Mouse (Mus musculus) embryonic facial prominence, embryonic 15.5 days (tissue): Measurements from ENCODE around the gene Lrrc8b. TPM values are rescaled to one million over a fixed set of nuclear protein-coding genes. Genes with fewer than 3 reads are reported as not detected.

Source experiments
- ATAC-seq: fragments of 200-750 bp; cut with Nextera tagmentation; 2 replicates; pipeline ENCODE4 v1.8.0; 2017; ENCODE audit warnings: low read depth, moderate TSS enrichment; ENCODE audit not compliant: insufficient number of reproducible peaks, low FRiP score, low TSS enrichment
- H3K27ac ChIP-seq: fragments of 300-500 bp; sonication (generic); replicated peaks from 2 replicates; pipeline ENCODE4 v1.5.1; 2015; ENCODE audit warnings: mild to moderate bottlenecking, inconsistent platforms
- H3K27me3 ChIP-seq: fragments of 300-500 bp; sonication (generic); 2 replicates; pipeline ENCODE4 v1.6.1; 2015; ENCODE audit warnings: inconsistent platforms
- H3K36me3 ChIP-seq: fragments of 300-500 bp; sonication (generic); 2 replicates; pipeline ENCODE4 v1.6.1; 2015; ENCODE audit warnings: mild to moderate bottlenecking, inconsistent platforms
- H3K4me1 ChIP-seq: fragments of 300-500 bp; sonication (generic); 2 replicates; pipeline ENCODE4 v1.6.1; 2015; ENCODE audit warnings: inconsistent platforms
- H3K4me2 ChIP-seq: fragments of 300-500 bp; sonication (generic); replicated peaks from 2 replicates; pipeline ENCODE4 v1.6.1; 2015; ENCODE audit warnings: mild to moderate bottlenecking, inconsistent platforms
- H3K4me3 ChIP-seq: fragments of 300-500 bp; sonication (generic); replicated peaks from 2 replicates; pipeline ENCODE4 v1.5.1; 2015; ENCODE audit warnings: mild to moderate bottlenecking, inconsistent platforms
- H3K9ac ChIP-seq: fragments of 300-500 bp; sonication (generic); 2 replicates; pipeline ENCODE4 v1.6.1; 2015; ENCODE audit warnings: inconsistent platforms
- H3K9me3 ChIP-seq: fragments of 300-500 bp; sonication (generic); replicated peaks from 2 replicates; pipeline ENCODE4 v1.6.1; 2016; ENCODE audit warnings: inconsistent platforms
- WGBS: fragments of 180-500 bp; shearing (Covaris S2); methylation state at CpG from one replicate; pipeline ENCODE4 v1.1.7; 2015; 5-methylcytosine and 5-hydroxymethylcytosine counted together
- polyA plus RNA-seq: library from polyadenylated mRNA; unstranded; fragments of >200 nt; fragmentation: Nextera tagmentation; extraction: Ambion mirVana; gene quantifications from 2 replicates; pipeline ENCODE4 v1.2.1, GENCODE M21; 2015

Lrrc8b gene
- polyA plus RNA-seq = 7.3 and 7.4 TPM in 2 replicates

GRCm38 (mm10) chr5:105415198-105415791 lies at the start of gene Lrrc8b:
TSS of gene Lrrc8b (plus strand) at chr5:105415775.
- Histone ChIP-seq H3K4me2 (peak within 1 kb of the TSS; percentile 98), H3K27me3 (no peaks in the 10 kb centered on the region), H3K27ac (peak within 1 kb of the TSS; percentile 85), H3K9ac (peak within 1 kb of the TSS; percentile 76), H3K36me3 (0 out of 2 replicates have a peak, but pooled peaks cover 4% of the 10 kb centered on the region), H3K4me1 (peaks cover 17% of the 10 kb centered on the region), H3K9me3 (no peaks in the 10 kb centered on the region), H3K4me3 (peak within 1 kb of the TSS; percentile 73)
- under 1% methylated on average over 41 of the region's 63 CpGs for WGBS
- ATAC-seq = peak; percentile 93

GRCm38 (mm10) chr5:105381482-105381881 lies 34.1 kb upstream of the Lrrc8b start:
- WGBS = 86% methylated on average over 2 of the region's 2 CpGs
- H3K27me3 ChIP-seq = no peaks in the 10 kb centered on the region
- ATAC-seq = no peak
- no peak overlapping the region for H3K4me2 ChIP-seq
- H3K4me1 ChIP-seq = no peaks in the 10 kb centered on the region
- H3K27ac ChIP-seq = no peak overlapping the region
- H3K4me3 ChIP-seq = no peak overlapping the region
- H3K9me3 ChIP-seq = no peaks in the 10 kb centered on the region
- no peak overlapping the region for H3K9ac ChIP-seq
- H3K36me3 ChIP-seq = no peaks in the 10 kb centered on the region

GRCm38 (mm10) chr5:105390346-105390745 lies 25.2 kb upstream of the Lrrc8b start:
- 92% methylated on average over 2 of the region's 2 CpGs for WGBS
- Histone ChIP-seq H3K4me3 (no peak overlapping the region), H3K4me2 (no peak overlapping the region), H3K36me3 (no peaks in the 10 kb centered on the region), H3K9me3 (0 out of 2 replicates have a peak, but pooled peaks cover 4% of the 10 kb centered on the region), H3K9ac (no peak overlapping the region), H3K4me1 (no peaks in the 10 kb centered on the region), H3K27me3 (no peaks in the 10 kb centered on the region), H3K27ac (no peak overlapping the region)
- no peak for ATAC-seq

GRCm38 (mm10) chr5:105393731-105394130 lies 21.8 kb upstream of the Lrrc8b start:
- no peaks in the 10 kb centered on the region for H3K36me3 ChIP-seq

GRCm38 (mm10) chr5:105395188-105395587 lies 20.4 kb upstream of the Lrrc8b start:
- Histone ChIP-seq H3K4me2 (no peak overlapping the region), H3K27me3 (no peaks in the 10 kb centered on the region), H3K9me3 (0 out of 2 replicates have a peak, but pooled peaks cover 4% of the 10 kb centered on the region), H3K27ac (no peak overlapping the region), H3K4me1 (no peaks in the 10 kb centered on the region), H3K36me3 (no peaks in the 10 kb centered on the region), H3K9ac (no peak overlapping the region), H3K4me3 (no peak overlapping the region)
- WGBS = 82% methylated on average over 4 of the region's 4 CpGs
- ATAC-seq = no peak

More at GRCm38 (mm10) chr5:105393731-105394130, 21.8 kb upstream of the Lrrc8b start:
- H3K4me2 ChIP-seq = no peak overlapping the region
- H3K4me1 ChIP-seq = no peaks in the 10 kb centered on the region
- no peak overlapping the region for H3K9ac ChIP-seq
- 0 out of 2 replicates have a peak, but pooled peaks cover 4% of the 10 kb centered on the region for H3K9me3 ChIP-seq
- no peak overlapping the region for H3K4me3 ChIP-seq
- no peaks in the 10 kb centered on the region for H3K27me3 ChIP-seq
- no peak for ATAC-seq
- 91% methylated on average over 6 of the region's 6 CpGs for WGBS
- no peak overlapping the region for H3K27ac ChIP-seq

DNA sequence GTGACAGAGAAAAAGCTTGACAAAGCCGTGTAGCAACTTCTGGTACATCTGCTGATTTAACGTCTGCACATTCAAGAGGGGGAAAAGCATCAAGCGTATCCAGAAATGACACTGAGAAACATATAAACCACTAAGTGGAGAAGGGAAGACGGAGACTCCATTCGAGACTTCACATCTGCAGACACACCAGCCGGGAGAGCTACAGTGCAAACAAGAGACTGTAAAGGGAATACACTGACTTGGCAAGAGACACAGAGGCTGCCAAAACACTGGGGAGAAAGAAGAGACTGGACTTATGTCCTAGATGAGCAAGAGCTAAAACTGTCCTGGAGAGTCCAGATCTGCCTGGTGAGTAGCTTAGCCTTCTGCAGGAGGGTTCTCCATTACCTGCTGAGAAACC lies 16.6 kb upstream of the Lrrc8b start:
- H3K4me3 ChIP-seq = no peak overlapping the region
- ATAC-seq = no peak
- H3K4me2 ChIP-seq = no peak overlapping the region
- no peak overlapping the region for H3K9ac ChIP-seq
- no peak overlapping the region for H3K27ac ChIP-seq
- no peaks in the 10 kb centered on the region for H3K9me3 ChIP-seq
- WGBS = 80% methylated on average over 6 of the region's 6 CpGs
- H3K27me3 ChIP-seq = no peaks in the 10 kb centered on the region
- 0 out of 2 replicates have a peak, but pooled peaks cover 4% of the 10 kb centered on the region for H3K4me1 ChIP-seq
- no peaks in the 10 kb centered on the region for H3K36me3 ChIP-seq

GRCm38 (mm10) chr5:105399631-105400423 lies 15.7 kb upstream of the Lrrc8b start:
- ATAC-seq = no peak
- H3K4me3 ChIP-seq = peak overlapping the region; percentile 35
- no peaks in the 10 kb centered on the region for H3K9me3 ChIP-seq
- WGBS = 21% methylated on average over 13 of the region's 13 CpGs
- H3K4me1 ChIP-seq = 0 out of 2 replicates have a peak, but pooled peaks cover 4% of the 10 kb centered on the region
- H3K36me3 ChIP-seq = no peaks in the 10 kb centered on the region
- H3K27me3 ChIP-seq = no peaks in the 10 kb centered on the region
- no peak overlapping the region; the same call in 1 of the 2 replicates for H3K27ac ChIP-seq
- peak overlapping the region; percentile 50 for H3K4me2 ChIP-seq
- H3K9ac ChIP-seq = no peak overlapping the region

DNA sequence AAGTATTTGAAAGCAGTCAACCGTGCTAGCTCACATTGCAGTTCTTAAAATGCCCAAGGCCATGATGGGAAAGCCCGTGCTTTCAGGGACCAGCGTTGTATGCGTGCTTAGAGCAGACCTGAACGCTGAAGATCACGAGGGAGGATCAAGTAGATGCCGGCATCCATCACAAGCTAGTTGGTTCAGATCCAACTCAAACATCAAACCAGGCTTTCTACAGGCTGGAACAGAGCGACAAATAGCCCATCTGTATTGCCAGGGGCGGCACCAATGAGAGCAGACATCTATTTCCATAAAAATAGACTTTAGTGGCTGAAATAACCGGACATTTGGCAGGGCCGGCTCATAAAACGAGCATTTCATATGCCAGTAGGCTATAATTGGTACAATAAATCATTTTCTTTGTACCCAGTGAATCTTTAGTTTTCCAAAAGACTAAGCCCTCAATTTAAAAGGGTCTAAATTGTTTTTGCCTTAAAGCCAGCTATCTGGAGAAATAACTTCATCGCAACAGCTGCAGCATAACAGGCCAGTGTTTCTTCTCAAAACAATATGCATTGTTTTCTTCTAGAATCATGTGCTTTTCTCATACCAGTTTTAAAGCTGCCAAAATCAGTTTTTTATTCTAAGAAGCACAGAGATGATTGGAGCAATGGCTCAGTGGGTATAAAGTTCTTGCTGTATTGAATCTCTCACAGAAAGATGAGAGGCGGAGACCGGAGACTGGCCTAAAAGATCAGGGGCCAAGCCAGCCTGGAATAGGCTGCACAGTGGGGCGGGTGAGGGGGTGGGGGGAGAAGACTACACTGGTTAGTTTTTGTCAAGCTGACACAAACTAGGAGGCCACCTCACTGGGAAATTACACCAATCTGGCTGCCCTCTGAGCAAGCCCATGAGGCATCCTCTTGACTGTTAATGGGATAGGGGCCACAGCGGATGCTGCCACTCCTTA lies 14.9 kb upstream of the Lrrc8b start:
- ATAC-seq = 0 out of 2 replicates have a peak, but pooled peaks have one; percentile 31
- H3K4me2 ChIP-seq = peak overlapping the region; percentile 50
- no peaks in the 10 kb centered on the region for H3K27me3 ChIP-seq
- no peak overlapping the region; the same call in 1 of the 2 replicates for H3K27ac ChIP-seq
- 38% methylated on average over 17 of the region's 17 CpGs for WGBS
- H3K9ac ChIP-seq = no peak overlapping the region
- H3K36me3 ChIP-seq = no peaks in the 10 kb centered on the region
- H3K9me3 ChIP-seq = no peaks in the 10 kb centered on the region
- H3K4me3 ChIP-seq = peak overlapping the region; percentile 35
- 0 out of 2 replicates have a peak, but pooled peaks cover 8% of the 10 kb centered on the region for H3K4me1 ChIP-seq

GRCm38 (mm10) chr5:105401536-105401935 lies 14.0 kb upstream of the Lrrc8b start:
- WGBS = 84% methylated on average over 5 of the region's 6 CpGs
- Histone ChIP-seq H3K4me1 (0 out of 2 replicates have a peak, but pooled peaks cover 8% of the 10 kb centered on the region), H3K36me3 (no peaks in the 10 kb centered on the region), H3K4me2 (no peak overlapping the region), H3K9ac (no peak overlapping the region), H3K27me3 (no peaks in the 10 kb centered on the region), H3K27ac (no peak overlapping the region), H3K9me3 (no peaks in the 10 kb centered on the region), H3K4me3 (no peak overlapping the region)
- no peak for ATAC-seq

GRCm38 (mm10) chr5:105404961-105405360 lies 10.6 kb upstream of the Lrrc8b start:
- no peak overlapping the region for H3K4me3 ChIP-seq
- no peaks in the 10 kb centered on the region for H3K9me3 ChIP-seq
- H3K27ac ChIP-seq = no peak overlapping the region
- H3K36me3 ChIP-seq = no peaks in the 10 kb centered on the region
- no peak overlapping the region for H3K9ac ChIP-seq
- no peaks in the 10 kb centered on the region for H3K27me3 ChIP-seq
- H3K4me1 ChIP-seq = 0 out of 2 replicates have a peak, but pooled peaks cover 8% of the 10 kb centered on the region
- ATAC-seq = no peak
- H3K4me2 ChIP-seq = no peak overlapping the region
- 7% methylated on average over 8 of the region's 8 CpGs for WGBS
